ENCODE assay signal across 10 mouse cellular contexts in the genomic region with DNA sequence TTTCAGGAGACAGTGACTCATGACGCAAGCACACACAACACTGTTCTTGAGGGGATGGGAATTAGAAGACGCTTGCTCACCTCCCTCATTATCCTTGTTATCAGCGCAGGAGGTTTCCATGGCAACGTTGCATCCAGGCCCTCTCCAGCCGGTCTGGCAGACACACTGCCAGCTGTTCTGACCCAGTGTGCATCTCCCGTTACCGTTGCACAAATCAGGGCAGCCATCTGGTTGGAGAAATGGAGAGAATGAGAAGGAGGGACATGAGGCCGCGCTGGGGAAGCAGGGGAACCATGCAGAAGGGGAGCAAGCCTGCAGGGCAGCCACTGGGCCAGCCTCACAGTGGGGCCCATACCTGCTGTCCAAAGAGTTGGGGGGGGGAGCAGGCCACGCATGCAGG.
DNase-seq lines count a peak whose midpoint lies in the region; ATAC-seq and TF ChIP-seq lines count a peak whose summit lies in the region.
"Had no signal": no experiment of that assay in that cellular context is flagged by ENCODE, and none has a peak within 500 bp of the region (broad histone marks: within the 10 kb centered on the region; RNA-seq: fewer than 3 reads in every experiment).

No protein-coding gene starts in this region.

- no peak overlapping the region for H3K4me2 ChIP-seq in embryonic facial prominence, embryonic 12.5 days (replicated peaks)
- no peak overlapping the region for H3K4me2 ChIP-seq in hindbrain, postnatal 0 days (ENCODE audit: low read depth, low read length)
- H3K4me2 ChIP-seq: lung, embryonic 14.5 days had no signal

- TF ChIP-seq CTCF in left cerebral cortex, adult 2 months (IDR thresholded peaks at IDR 0.05) = no peak
- TF ChIP-seq CTCF in hindbrain, postnatal 0 days (IDR thresholded peaks at IDR 0.05; ENCODE audit: low read depth) = no peak

- DNase-seq in left cerebral cortex, adult 2 months (ENCODE audit: extremely low spot score in 1 of 2, low spot score in 2 of 2) = peak in 1 of 2 experiments; percentile 42
- DNase-seq in left cerebral cortex, adult 11 months (ENCODE audit: low spot score) = no peak
- peak; percentile 89 for DNase-seq in hindbrain, postnatal 0 days (ENCODE audit: low spot score)
- peak; percentile 89 for DNase-seq in retina, embryonic 14.5 days (ENCODE audit: low spot score)
- no peak for DNase-seq in urinary bladder, postnatal 14 days (ENCODE audit: low spot score)
- no peak for DNase-seq in lung, postnatal 4 days
- no peak for DNase-seq in gastrocnemius, adult 8-10 months (ENCODE audit: low spot score in 2 of 2)
- DNase-seq: lung, embryonic 14.5 days had no signal

- ATAC-seq in embryonic facial prominence, embryonic 12.5 days (ENCODE audit: insufficient number of reproducible peaks, insufficient read depth, low FRiP score, low TSS enrichment) = peak; percentile 52; the same call in 1 of the 2 replicates
- ATAC-seq in hindbrain, postnatal 0 days = peak; percentile 84

- H3K9ac ChIP-seq in embryonic facial prominence, embryonic 12.5 days = no peak overlapping the region
- no peak overlapping the region for H3K9ac ChIP-seq in hindbrain, postnatal 0 days (replicated peaks; ENCODE audit: low read length)
- H3K9ac ChIP-seq: lung, embryonic 14.5 days had no signal

- no peak overlapping the region for H3K4me3 ChIP-seq in left cerebral cortex, adult 2 months
- no peak overlapping the region for H3K4me3 ChIP-seq in embryonic facial prominence, embryonic 12.5 days
- no peak overlapping the region for H3K4me3 ChIP-seq in hindbrain, postnatal 0 days (ENCODE audit: low read length)

- H3K36me3 ChIP-seq in embryonic facial prominence, embryonic 12.5 days = no peaks in the 10 kb centered on the region
- no peaks in the 10 kb centered on the region for H3K36me3 ChIP-seq in hindbrain, postnatal 0 days (ENCODE audit: insufficient read depth, low read length)

- intact Hi-C loops in left cerebral cortex, adult 2 months (cut with DNase I) = no loop called here

- 0 out of 2 replicates have a peak, but pooled peaks cover 6% of the 10 kb centered on the region for H3K4me1 ChIP-seq in embryonic facial prominence, embryonic 12.5 days
- peaks cover 37% of the 10 kb centered on the region for H3K4me1 ChIP-seq in hindbrain, postnatal 0 days (ENCODE audit: insufficient read depth, low read length)

- peak overlapping the region; percentile 44; the same call in 1 of the 2 replicates for H3K27ac ChIP-seq in left cerebral cortex, adult 2 months
- H3K27ac ChIP-seq in embryonic facial prominence, embryonic 12.5 days = no peak overlapping the region
- peak overlapping the region; percentile 70 for H3K27ac ChIP-seq in hindbrain, postnatal 0 days
- H3K27ac ChIP-seq: kidney, postnatal 0 days had no signal

- H3K27me3 ChIP-seq in embryonic facial prominence, embryonic 12.5 days = no peaks in the 10 kb centered on the region
- H3K27me3 ChIP-seq in hindbrain, postnatal 0 days (ENCODE audit: insufficient read depth, low read length) = no peaks in the 10 kb centered on the region

- WGBS in embryonic facial prominence, embryonic 12.5 days = 34% methylated on average over 10 of the region's 10 CpGs
- 21% methylated on average over 10 of the region's 10 CpGs for WGBS in hindbrain, postnatal 0 days

- H3K9me3 ChIP-seq in embryonic facial prominence, embryonic 12.5 days = no peaks in the 10 kb centered on the region
- H3K9me3 ChIP-seq in hindbrain, postnatal 0 days (ENCODE audit: low read length) = no peaks in the 10 kb centered on the region

Comparison
In these comparisons a context has a peak if more than half of its experiments do, and no peak if none do; other contexts are left out.
1. DNase-seq: peak in hindbrain, postnatal 0 days (single experiment) and retina, embryonic 14.5 days (single experiment); none in left cerebral cortex, adult 11 months (single experiment), urinary bladder, postnatal 14 days (single experiment), lung, postnatal 4 days (0 of 2) and gastrocnemius, adult 8-10 months (0 of 2).